Mouse (Mus musculus) neural tube, embryonic 10.5 days (tissue): ENCODE measurements around the gene Znrd1as.
"Not testable (repeated sequence)": the region's sequence is repeated elsewhere in the genome, so short reads cannot be mapped to it uniquely, and the experiment has no call there.

Experiments used
- DNase-seq: peaks from one replicate; pipeline ENCODE4 v3.0.0-alpha.2; 2017; ENCODE audit warnings: low spot score; ENCODE audit errors: extremely low spot score

The Znrd1as gene

DNA sequence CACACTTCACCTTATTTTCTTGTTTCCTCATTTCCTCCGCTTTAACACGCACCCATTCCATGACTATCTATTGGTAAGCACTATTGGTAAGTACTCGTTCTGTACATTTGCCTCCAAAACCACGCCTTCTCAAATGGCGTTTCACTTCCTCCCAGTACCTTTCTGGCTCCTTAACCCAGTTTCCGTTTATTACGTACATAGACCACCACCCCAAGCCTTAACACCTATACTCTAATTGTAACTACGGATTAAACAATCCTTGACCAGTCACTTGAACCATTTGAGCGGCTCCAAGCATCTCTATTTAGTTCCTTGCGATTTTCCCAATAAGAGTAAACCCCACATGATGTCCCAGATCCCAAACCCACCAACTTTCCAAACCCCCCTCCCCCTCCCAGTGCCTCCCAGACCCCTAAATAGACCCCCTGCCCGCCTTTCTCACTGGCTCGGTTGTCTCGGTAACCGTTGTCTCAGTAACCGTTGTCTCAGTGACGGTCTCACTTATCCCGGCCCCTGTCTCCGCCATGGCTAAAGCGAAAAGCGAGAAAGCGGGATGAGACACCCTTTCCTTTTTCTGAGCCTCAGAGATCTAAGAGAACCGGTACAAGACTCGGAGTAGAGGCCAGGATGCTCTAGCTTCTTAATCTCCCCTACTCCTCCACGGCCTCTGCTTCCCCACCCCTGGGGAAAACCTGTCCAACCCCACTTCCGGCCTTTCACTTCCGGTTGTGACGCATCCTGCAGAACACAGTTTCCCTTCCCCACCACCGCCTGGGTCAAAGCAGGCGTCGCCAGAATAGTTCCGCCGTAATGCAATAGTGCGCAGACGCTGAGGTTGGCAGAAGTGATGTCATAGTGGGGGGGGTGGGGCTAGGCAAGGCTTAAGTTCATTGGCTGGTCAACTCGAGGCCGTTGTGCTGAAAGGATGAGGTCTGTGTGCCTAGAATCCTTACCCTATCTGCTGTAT is 7.1 kb upstream of the Znrd1as start, which contains the start of gene Ppp1r11:
TSS of gene Ppp1r11 (minus strand) at position 761 of the 967 bp plus-strand sequence.
- DNase-seq = peak; percentile 97

DNA sequence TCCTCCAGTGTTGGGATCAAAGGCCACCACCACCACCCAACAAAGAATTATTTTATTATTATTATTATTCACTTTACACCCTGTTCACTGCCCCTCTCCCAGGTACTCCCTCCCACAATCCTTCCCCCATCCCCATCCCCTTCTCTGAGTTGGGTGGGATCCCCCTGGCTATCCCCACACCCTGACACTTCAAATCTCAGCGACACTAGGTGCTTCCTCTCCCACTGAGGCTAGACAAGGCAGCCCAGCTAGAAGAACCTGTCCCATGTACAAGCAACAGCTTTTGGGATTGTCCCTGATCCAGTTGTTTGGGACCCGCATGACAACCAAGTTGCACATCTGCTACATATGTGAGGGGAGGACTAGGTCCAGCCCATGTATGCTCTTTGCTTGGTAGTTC is 5.8 kb upstream of the Znrd1as start:
- DNase-seq = no peak

DNA sequence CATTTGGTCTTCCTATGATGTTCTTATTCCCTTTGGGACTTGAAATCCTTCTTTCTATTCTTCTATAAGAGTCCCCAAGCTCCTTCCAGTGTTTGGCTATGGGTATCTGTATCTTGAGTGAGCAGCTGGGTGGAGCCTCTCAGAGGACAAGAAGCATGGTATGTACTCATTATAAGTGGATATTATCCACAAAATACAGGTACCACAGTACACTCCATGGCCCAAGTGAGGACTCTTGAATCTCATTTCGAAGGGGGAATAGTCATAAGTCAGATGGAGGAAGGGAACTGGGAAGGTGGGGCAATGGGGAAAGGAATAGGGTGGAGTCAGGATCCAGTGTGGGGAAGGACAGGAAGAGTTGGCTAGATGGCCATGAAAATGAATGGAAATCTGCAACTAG is 5.3 kb upstream of the Znrd1as start:
- DNase-seq = no peak

DNA sequence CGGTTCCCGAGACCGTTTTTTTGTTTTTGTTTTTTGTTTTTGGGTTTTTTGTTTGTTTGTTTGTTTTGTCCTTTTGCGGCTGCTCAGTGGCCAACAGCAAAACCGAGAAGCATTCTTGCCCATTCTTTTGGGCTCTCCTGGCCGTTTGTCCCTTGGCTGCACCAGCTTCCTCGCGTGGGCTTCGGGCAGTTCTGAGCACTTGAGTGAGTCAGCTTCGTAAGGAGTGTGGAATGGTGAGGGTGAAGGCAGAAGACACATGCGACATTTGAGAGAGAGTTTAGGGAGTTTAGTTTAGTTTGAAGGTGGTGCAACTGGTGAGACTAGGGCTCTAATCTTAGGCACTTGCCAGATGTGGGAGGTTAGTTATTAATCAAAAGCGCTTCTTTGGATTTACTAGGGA is 492 bp downstream of the Znrd1as start:
- DNase-seq = no peak

DNA sequence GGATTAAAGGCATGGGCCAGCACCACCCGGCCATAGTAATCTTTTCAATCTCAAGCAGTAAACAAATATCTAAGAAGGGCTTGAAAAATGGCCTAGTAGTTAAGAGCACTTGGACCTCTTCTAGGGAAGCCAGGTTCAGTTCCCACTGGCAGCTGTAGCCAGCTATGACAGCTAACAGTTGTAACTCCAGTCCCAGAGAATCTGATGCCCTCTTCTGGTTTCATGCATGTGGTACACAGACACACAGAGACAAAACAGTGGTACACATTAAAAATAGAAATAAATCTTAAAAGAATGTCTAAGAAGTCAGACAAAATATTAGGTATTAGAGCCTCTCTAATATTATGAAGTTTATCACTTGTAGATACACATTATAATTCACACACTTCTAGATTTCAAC is 2.7 kb downstream of the Znrd1as start:
- no peak for DNase-seq

DNA sequence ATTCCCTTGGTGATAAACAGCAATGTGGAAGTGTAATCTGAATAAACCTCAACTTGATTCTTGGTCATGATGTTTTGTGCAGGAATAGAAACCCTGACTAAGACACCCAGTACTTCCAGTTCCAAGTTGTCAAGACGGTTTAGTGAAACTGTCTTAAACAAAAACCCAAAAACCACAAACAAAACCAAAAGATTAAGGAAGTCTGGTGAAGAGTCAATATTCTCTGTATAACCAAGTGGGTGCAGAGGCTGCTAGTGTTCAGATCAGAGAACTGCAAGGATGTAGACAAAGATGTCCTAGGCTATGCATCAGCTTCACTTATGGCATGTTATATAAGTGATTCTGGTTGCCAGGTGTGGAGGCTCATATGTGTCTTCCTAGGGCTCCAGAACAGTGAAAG is 8.5 kb downstream of the Znrd1as start:
- no peak for DNase-seq

DNA sequence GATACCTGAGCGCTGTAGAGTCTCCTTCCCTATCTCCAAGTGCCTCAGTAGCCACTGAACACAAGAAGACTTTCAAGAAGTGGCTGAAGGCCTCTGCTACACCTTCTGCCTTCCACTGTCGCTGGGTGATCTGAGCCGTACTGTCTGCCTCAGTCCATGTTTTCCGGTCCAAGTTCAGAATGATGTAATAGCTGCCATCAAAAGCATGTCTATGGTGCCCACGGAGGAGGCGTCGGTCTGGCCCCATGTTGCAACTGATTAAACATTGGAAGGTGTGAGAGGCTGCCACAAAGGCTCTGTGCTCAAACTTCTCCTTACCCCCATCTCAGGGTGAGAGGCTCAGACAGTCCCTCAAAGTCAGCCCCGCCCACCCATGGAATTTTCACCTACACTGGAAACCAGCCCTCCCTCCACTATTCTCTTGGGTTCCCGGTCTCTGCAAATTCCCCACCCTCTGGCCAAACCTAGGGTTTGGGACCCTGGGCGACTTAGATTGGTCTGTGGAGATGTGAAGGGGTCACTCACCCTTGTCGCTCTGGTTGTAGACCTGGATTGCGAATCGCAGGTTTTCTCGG is 12.0 kb downstream of the Znrd1as start:
- DNase-seq = no peak

DNA sequence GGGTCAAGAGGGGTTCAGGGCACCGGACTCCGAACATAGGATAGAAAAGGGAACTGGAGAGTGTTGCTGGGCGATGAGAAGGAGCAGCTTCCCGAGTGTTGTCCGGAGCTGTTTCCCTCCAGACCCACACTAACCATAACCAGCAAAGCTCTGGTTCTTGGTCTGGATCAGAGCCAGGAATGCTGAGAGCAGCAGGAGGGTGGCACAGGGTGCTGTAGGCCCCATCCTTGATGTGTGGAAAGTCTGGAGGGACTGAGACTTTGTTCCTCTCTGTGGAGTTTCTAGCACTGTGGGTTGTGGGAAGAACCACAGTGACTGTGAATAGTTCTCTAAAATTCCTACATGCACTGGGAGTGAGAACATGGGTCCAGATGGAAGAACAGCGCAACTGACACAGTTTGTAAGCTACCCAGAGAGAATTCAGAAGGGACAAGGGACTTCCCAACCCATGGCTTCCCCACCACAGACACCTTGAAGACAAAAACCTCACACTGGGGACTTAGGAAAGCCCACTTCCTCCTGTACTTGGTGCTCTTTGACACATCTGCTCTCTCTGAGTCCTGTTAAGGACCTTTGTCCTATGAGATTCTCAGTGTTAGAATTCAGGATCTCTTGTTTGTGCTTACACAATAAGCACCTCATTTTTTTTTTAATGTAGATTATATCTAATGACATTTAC is 12.9 kb downstream of the Znrd1as start:
- DNase-seq = no peak

DNA sequence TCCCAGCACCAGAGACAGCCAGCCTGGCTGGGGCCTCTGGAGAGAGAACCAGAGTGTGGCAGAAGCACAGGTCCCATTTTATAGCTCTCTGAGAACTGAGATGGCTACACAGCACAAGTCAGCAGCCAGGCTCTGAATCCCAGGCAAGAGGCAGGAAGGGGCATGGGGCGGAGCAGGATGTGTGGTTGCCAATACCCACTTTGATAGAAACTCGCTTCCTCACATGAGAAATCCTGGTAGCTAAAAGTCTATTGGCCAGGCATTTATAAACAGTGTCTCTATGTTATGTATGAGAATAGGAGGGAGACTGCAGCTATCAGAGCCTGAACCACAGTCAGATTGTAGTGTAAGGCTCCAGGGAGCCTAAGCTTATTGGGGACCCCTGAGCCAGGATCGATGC is 14.4 kb downstream of the Znrd1as start:
- DNase-seq = no peak

DNA sequence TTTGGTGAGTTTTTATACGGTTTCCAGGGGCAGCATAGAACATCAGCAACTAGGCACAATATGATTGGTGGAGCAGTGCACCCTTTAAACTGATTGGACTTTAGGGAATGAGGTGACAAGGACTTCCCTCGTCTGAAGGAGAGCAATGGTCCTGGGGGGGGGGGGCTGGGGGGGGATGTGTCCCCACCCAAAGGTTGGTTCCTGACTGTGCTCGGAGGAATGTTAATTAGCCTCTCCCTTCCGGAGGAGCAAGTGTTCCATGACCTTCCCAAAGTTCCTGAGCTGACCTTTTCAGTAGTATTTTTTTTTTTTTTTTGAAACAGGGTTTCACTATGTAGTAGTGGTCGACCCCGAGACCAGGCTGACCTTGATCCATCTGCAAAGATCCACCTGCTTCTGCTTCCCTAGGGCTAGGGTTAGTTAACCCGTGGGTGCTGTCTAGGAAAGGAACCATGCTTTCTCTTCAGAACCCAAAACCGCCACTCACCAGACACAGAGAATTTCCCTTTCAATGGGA is 14.9 kb downstream of the Znrd1as start:
- DNase-seq = no peak

DNA sequence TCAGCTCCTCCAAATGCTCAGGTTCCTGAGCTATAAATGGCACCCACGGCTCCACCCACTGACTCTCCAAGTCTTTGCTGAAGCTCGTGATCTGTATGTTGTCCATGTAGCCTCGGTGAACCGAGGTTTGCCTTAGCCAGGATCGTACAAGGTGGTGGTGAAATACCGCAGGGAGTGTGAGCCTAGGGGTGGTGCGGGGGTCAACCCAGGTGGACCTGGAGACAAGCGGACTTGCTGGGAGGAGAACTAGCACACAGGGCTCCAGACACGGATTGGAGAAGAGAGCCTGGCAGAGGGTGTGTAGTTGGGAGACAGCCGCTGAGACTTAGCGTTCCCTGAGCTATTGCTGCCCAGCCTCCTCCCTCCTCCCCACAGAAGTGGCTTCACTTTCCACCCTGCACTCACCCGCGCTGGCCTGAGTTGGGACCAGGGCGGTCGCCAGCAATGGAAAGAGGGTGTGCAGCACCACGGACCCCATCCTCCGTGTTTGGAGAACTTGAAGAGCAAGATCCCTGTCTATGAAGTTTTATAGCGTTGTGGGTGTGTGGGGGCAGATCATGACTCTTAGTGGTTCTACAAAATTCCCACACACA is 22.9 kb downstream of the Znrd1as start, which contains the start of gene 2410137M14Rik:
TSS of gene 2410137M14Rik (minus strand) at position 17 of the 593 bp plus-strand sequence.
- no peak for DNase-seq

DNA sequence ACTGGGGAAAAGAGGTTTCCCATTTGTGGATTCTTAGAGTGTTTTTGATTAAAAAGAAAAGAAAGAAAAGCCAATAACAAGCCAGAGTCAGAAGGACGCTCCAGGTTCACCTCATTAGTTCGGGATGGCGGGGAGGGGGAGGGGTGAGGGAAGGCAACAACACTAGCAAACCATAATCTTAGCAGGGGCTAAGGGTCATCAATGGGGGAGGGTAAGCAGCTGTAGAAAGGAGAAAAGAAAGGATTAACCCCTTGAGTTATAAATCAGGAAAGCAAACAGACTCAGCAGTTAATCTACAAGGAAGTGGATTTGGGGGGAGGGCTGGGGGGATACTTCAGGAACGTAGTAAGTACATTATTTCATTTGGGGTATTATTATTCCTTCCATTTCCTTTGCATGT is 23.5 kb downstream of the Znrd1as start:
- no peak for DNase-seq

DNA sequence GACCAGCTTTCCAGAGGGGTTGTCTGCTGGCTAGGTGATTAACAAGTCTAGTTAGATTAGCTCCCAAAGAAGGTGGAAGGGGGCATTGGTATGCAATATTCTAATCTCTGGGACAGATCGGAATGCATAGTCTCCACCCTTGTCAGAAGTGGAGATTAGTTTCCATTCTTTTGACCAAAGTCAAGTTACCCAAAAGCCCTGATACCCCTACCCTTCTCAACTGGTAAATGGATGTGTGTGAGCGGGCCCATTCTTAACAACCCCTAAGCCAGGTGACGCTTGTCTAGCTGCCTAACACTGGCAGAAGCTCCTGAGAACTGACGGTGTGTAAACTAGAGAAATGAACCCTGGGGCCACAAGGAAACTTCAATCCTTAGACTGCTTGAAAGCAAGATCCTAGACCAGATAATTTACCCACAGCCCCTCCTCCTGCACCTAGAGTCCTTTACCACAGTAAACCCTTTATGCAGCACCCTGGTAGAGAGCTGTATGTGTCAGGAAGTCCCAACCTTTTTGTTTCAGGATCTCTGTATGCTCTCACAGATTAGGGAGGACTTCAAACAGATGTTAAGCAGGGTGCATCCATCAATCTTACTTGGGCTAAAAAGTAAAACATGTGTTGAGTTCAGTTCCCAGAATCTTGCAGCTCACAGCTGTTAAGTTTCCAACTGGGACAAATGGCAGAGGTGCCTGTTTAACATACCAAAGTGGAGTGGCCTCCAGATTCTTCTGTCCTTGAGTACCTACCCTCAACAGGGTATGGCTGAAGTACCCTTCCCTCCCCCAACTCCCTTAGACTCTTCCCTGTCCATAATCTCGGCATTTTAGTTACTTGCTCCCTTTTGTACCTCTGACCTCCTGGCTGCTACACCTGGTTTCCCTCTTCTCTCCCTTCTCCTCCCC is 24.1 kb downstream of the Znrd1as start:
- no peak for DNase-seq

DNA sequence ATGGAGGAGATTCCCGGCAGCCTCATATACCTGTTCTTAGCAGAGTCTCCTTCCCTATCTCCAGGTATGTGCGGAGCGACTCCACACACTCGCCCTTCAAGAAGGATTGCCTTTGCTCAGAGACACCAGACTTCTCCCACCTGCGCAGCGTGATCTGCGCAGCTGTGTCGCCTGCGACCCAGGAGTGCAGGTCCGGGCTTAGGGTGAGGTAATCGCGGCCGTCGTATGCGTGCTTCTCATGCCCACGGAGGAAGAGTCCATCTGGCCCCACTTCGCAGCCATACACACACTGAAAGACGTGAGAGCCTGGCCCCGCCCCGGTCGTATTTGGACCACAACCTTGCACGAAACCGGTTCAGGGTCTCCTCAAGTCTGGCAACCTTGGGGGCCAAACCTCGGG is 30.1 kb downstream of the Znrd1as start:
- DNase-seq = no peak

DNA sequence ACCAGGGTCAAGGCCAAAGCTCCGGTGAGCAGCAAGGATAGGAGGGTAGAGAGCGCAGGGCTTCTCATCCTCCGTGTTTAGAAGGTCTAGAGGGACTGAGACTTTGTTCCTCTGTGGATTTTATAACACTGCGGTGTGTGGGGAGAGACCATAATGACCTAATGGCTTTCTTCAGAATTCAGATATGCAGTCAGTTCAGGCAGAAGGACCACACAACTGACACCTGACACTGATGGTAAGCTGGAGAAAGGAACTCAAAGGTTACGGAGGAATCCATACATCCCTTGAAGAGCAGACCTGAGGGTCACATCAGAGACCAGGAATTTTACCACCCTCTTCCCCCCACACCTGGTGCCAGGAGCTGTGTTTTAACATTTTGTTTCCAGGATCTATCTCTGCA is 31.0 kb downstream of the Znrd1as start, which contains the start of gene H2-M5:
TSS of gene H2-M5 (minus strand) at position 101 of the 400 bp plus-strand sequence.
- no peak for DNase-seq

DNA sequence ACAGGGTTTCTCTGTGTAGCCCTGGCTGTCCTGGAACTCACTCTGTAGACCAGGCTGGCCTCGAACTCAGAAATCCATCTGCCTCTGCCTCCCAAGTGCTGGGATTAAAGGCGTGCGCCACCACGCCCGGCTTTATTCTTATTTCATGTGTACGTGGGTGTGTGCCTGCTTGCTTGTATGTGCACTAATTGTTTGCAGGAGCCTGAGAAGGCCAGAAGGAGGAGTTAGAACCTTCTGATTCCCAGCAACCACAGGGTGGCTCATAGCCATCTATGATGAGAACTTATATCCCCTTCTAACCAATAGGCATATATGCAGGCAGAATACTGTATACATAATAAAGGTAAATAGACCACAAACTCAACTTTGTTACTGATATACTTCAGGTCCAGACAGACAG is 32.2 kb downstream of the Znrd1as start:
- not testable (repeated sequence) for DNase-seq

DNA sequence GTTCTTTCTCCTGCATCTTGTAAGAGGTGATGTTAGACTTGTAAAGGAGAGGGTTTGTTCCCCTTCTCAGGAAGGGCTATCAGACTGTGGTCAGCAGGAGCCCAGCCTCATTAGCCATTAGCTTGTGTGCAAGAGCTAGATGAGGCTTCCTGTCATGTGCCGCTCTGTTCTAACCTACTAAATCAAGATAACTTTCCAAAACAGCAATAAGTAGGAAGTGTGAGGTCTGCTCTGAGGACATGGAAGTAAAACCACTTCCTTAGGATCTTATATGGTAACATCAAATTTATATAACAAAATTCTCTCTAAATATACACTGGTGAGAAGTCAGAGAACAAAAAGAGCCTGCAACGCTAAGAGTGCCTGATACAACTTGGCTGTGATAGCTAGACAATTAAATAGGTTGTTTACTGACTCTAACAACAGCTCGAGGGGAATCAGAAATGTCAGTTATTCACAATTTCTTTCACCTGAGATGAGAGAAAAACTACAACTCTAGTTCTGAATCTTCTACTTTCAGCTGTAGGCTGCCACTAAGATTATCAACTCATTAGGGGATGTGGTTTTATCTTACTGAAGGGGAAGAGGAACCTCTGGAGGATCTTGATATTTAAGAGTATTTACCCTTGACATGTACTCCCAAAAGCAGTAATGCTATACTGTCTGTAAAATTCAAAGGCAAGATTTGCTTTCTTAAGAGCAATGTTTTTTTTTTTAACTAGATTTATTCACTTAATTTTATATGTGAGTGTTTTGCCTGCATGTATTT is 34.1 kb downstream of the Znrd1as start:
- DNase-seq = no peak

DNA sequence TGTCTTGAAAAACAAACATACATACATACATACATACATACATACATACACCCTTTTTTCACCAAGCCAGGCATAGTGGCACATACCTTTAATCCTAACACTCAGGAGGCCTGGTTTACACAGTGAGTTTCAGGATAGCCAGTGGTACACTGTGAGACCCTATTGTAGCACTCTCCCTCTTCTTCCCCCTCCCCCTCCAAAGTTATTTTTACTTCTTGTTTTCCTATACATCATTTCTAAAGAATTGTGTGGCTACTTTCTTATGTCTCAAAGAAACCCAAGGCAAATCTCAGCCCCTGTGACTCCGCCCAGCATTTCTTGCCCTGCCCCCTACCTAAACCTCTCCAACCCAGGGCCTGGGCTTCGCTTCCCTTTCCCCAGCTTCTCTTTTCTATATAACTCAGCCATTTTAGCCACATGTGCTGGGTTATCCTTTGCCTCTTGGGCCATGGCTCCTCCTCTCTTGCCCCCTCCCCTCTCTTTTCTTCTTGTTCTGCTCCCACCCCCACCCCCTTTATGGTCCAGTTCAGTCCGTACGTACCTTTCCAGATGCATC is 35.5 kb downstream of the Znrd1as start:
- DNase-seq = no peak

DNA sequence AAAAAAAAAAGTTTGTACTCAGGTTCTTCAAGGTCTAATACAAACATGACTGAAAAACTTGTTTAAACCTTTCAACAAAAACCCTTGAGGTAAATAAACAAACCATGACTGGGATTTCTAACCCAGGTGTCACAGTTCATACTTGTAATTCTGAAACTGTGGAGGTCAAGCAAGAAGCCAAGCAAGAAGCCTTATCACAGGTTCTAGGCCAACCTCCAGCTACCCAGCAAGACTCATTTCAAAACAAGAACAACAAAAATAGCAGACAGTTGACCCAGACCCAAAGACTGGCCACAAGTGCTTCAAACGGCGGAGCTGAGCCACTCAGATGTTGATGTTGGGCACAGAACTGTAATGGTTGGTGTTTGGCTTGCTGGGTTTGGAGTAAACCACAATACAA is 36.1 kb downstream of the Znrd1as start:
- no peak for DNase-seq
